Mouse (Mus musculus) forebrain, postnatal 0 days (tissue): ENCODE measurements around the gene Pnrc1. TPM values are rescaled to one million over a fixed set of nuclear protein-coding genes. Genes with fewer than 3 reads are reported as not detected.

Experiments
- ATAC-seq: fragments of 200-750 bp; cut with Nextera tagmentation; 2 replicates; pipeline ENCODE4 v1.8.0; 2017; ENCODE audit warnings: mild to moderate bottlenecking, moderate library complexity
- DNase-seq: peaks from one replicate; pipeline ENCODE4 v3.0.0-alpha.2; 2015
- H3K27ac ChIP-seq: fragments of 300-500 bp; sonication (generic); 2 replicates; pipeline ENCODE4 v1.5.1; 2014; ENCODE audit warnings: low read depth, mild to moderate bottlenecking, antibody characterized with exemption, low read length, moderate library complexity, mixed read lengths
- H3K27me3 ChIP-seq: fragments of 300-500 bp; sonication (generic); 2 replicates; pipeline ENCODE4 v1.6.1; 2014; ENCODE audit warnings: mild to moderate bottlenecking, low read length, mixed read lengths; ENCODE audit not compliant: insufficient read depth
- H3K36me3 ChIP-seq: fragments of 300-500 bp; sonication (generic); 2 replicates; pipeline ENCODE4 v1.6.1; 2014; ENCODE audit warnings: mild to moderate bottlenecking, moderate library complexity; ENCODE audit not compliant: insufficient read depth
- H3K4me1 ChIP-seq: fragments of 300-500 bp; sonication (generic); 2 replicates; pipeline ENCODE4 v1.6.1; 2014; ENCODE audit warnings: antibody characterized with exemption; ENCODE audit not compliant: insufficient read depth
- H3K4me2 ChIP-seq: fragments of 300-500 bp; sonication (generic); 2 replicates; pipeline ENCODE4 v1.6.1; 2014; ENCODE audit warnings: low read depth, mild to moderate bottlenecking, moderate library complexity
- H3K4me3 ChIP-seq: fragments of 300-500 bp; sonication (generic); 2 replicates; pipeline ENCODE4 v1.5.1; 2014; ENCODE audit warnings: low read depth, low read length, mixed read lengths
- H3K9ac ChIP-seq: fragments of 300-500 bp; sonication (generic); 2 replicates; pipeline ENCODE4 v1.6.1; 2014; ENCODE audit warnings: mild to moderate bottlenecking
- H3K9me3 ChIP-seq: fragments of 300-500 bp; sonication (generic); 2 replicates; pipeline ENCODE4 v1.6.1; 2016; ENCODE audit warnings: low read length
- CTCF ChIP-seq: sonication (generic); IDR thresholded peaks from 2 replicates; pipeline ENCODE4 v1.5.1; 2016; ENCODE audit warnings: antibody characterized with exemption, control low read depth, low read depth
- WGBS: fragments of 180-500 bp; shearing (Covaris S2); extraction: QIAGEN DNeasy Blood & Tissue Kit; methylation state at CpG from one replicate; pipeline ENCODE4 v1.1.7; 2014; 5-methylcytosine and 5-hydroxymethylcytosine counted together
- polyA plus RNA-seq: library from polyadenylated mRNA; unstranded; fragments of >200 nt; fragmentation: Nextera tagmentation; extraction: Ambion mirVana; gene quantifications from 2 replicates; pipeline ENCODE4 v1.2.1, GENCODE M21; 2015
- total RNA-seq: library from RNA; depleted of rRNA; stranded (reverse); fragments of >200 nt; gene quantifications from 2 replicates; pipeline ENCODE4 v1.2.3, GENCODE M21; 2014

The Pnrc1 gene
- total and polyA plus RNA-seq, 2 experiments from 2014 or later: 55.1 to 112 TPM

DNA sequence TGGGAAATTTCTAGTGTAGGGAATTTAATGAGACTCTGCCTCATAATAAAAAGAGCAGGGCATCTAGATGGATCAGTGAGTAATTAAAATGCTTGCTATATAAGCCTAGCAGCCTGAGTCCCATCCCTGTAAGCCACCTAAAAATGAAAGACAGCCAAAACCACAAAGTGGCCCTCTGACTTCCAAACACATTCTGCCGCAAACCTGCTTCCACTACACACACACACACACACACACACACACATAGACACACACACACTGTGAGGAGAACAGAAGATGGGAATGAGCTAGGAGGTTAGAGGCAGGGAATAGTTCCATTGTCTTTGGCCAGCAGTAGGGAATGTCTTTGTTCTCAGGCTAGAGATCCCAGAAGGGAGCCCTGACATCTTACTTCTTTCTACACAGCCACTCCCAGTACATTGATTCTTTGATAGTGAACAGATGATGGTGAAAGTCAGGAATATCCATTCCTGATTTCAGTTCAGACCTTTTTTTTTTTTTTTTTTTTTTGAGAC is 40.2 kb downstream of the Pnrc1 start:
- no peak overlapping the region for H3K4me2 ChIP-seq

DNA sequence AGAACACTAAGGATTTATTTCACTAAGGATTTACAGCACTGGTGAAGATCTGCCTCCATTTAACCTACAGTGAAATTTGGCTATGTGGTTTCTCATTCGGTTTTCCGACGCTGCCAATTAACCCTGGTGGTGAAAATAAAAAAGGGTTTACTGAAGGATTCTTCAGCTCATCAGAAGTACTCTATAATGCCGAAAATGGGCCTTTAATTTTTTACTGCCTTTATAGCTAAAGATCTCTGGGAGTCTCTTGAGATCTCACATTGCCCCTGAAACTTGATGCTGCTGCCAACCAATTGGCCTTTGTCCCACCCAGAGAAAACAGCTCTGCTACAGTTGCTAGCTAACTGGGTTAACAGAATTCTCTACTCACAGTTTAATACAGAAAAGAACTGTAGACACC is 41.0 kb downstream of the Pnrc1 start:
- peak overlapping the region; percentile 99 for H3K4me3 ChIP-seq
- DNase-seq: no peak
- TF ChIP-seq CTCF: peak; percentile 44; the same call in 1 of the 2 replicates
- no peaks in the 10 kb centered on the region for H3K9me3 ChIP-seq
- H3K36me3 ChIP-seq: peaks cover 16% of the 10 kb centered on the region; the same call in 1 of the 2 replicates
- peak overlapping the region; percentile 97 for H3K9ac ChIP-seq
- H3K27me3 ChIP-seq: no peaks in the 10 kb centered on the region
- no peak for ATAC-seq
- H3K4me1 ChIP-seq: peaks cover 5% of the 10 kb centered on the region; the same call in 1 of the 2 replicates
- under 1% methylated on average over 4 of the region's 4 CpGs for WGBS
- peak overlapping the region; percentile 99 for H3K27ac ChIP-seq
- peak overlapping the region; percentile 51 for H3K4me2 ChIP-seq

More for the DNA sequence above, 40.2 kb downstream of the Pnrc1 start:
- WGBS: 52% methylated on average over 1 of the region's 1 CpGs
- H3K36me3 ChIP-seq: peaks cover 8% of the 10 kb centered on the region; the same call in 1 of the 2 replicates
- H3K27me3 ChIP-seq: no peaks in the 10 kb centered on the region
- no peak overlapping the region for H3K4me3 ChIP-seq
- peaks cover 5% of the 10 kb centered on the region; the same call in 1 of the 2 replicates for H3K4me1 ChIP-seq
- H3K9me3 ChIP-seq: no peaks in the 10 kb centered on the region
- no peak overlapping the region for H3K27ac ChIP-seq
- H3K9ac ChIP-seq: no peak overlapping the region
- no peak for TF ChIP-seq CTCF
- ATAC-seq: no peak
- no peak for DNase-seq

GRCm38 (mm10) chr4:33248062-33248889 is 41.7 kb downstream of the Pnrc1 start:
- no peaks in the 10 kb centered on the region for H3K27me3 ChIP-seq
- 2% methylated on average over 73 of the region's 88 CpGs for WGBS

DNA sequence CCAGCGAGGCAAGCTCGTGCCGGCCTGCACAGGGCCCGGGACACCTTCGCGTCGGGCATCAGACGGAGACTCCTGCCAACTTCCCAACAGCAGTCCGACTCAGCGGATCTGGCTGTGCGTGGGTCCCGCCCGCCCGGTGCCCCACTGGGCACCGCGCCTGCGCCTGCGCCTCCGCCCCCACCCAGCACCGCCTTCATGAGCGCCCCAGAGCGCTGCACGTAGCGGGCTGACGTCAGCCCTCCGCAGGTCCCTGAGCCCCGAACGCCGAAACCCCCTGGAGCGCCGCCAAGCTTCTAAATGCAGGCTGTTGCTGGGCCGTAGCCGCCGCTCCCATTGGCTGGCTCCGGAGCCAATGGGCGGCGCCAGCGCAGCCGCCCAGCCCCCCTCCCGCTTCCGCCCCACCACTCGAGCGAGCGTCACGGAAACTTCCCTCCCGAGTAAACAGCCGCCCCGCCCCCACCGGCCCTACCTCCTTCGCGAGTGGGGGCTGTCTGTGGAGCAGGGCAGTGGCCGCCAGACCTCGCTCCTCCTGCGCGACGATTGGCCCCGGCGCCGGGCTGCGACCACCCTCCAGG is 42.4 kb downstream of the Pnrc1 start:
- Histone ChIP-seq H3K9me3 (no peaks in the 10 kb centered on the region), H3K36me3 (peaks cover 29% of the 10 kb centered on the region), H3K27ac (peak overlapping the region; percentile 99), H3K4me1 (peaks cover 5% of the 10 kb centered on the region; the same call in 1 of the 2 replicates), H3K9ac (peak overlapping the region; percentile 97), H3K4me2 (peak overlapping the region; percentile 64), H3K27me3 (no peaks in the 10 kb centered on the region), H3K4me3 (peak overlapping the region; percentile 99)
- WGBS: 4% methylated on average over 60 of the region's 60 CpGs
- DNase-seq (peak; percentile 100), ATAC-seq (peak; percentile 91)
- TF ChIP-seq CTCF: peak; percentile 34

More at GRCm38 (mm10) chr4:33248062-33248889, 41.7 kb downstream of the Pnrc1 start:
- DNase-seq: peak; percentile 99
- H3K27ac ChIP-seq: peak overlapping the region; percentile 99
- no peaks in the 10 kb centered on the region for H3K9me3 ChIP-seq
- ATAC-seq: peak; percentile 94
- H3K4me2 ChIP-seq: peak overlapping the region; percentile 51
- H3K36me3 ChIP-seq: peaks cover 23% of the 10 kb centered on the region
- peak; percentile 3; the same call in 1 of the 2 replicates for TF ChIP-seq CTCF
- peak overlapping the region; percentile 97 for H3K9ac ChIP-seq
- peak overlapping the region; percentile 99 for H3K4me3 ChIP-seq
- H3K4me1 ChIP-seq: peaks cover 5% of the 10 kb centered on the region; the same call in 1 of the 2 replicates

DNA sequence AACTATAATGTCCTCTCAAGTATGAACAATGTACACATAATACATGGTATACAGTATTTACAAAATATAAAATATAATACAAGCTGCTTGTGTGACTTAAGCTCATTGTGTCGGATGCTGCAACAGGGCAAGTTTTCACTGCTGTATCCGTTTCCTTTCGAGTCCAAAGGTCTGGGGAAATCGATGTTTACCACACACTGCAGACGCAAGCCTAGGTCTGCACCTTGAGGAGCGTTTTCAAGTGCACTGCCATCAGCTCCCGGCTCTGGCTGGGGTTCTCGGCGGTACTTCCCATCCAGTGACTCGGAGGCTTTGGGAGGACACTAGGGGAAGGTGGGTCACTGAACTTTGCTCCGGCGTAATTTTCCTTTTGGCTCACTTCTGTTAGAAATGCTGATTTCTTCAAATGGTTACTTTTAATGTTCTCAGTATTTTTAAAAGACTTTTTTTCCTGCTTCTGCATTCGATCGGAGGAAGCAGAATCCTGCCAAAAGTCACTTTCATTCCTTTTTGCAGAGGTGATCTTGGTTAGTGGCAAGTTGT is 44.0 kb downstream of the Pnrc1 start:
- Histone ChIP-seq H3K27ac (no peak overlapping the region), H3K9ac (no peak overlapping the region), H3K36me3 (peaks cover 29% of the 10 kb centered on the region), H3K4me2 (peak overlapping the region; percentile 64; the same call in 1 of the 2 replicates), H3K4me3 (no peak overlapping the region), H3K27me3 (no peaks in the 10 kb centered on the region), H3K4me1 (peaks cover 5% of the 10 kb centered on the region; the same call in 1 of the 2 replicates), H3K9me3 (no peaks in the 10 kb centered on the region)
- WGBS: 86% methylated on average over 14 of the region's 14 CpGs
- ATAC-seq (no peak), DNase-seq (no peak)
- TF ChIP-seq CTCF: no peak

DNA sequence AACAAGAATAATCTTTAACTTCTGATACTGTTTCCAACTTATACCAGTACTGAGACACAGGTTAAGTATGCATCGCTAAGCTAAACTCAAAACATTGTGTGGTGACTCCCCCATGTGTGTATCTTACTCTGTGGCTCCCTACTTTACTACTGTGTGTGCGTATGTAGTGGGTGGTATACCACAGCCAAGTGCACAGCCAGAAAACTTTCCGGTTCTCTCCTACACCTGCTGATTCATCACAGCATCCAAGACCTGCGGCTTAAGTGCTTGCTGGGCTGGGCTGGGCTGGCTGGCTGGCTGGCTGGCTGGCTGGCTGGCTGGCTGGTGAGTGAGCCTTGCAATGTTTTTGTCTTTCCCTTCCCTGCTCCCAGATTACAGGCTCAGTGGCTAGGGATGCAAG is 46.0 kb downstream of the Pnrc1 start:
- H3K36me3 ChIP-seq: peaks cover 29% of the 10 kb centered on the region
- TF ChIP-seq CTCF: no peak
- no peak overlapping the region for H3K27ac ChIP-seq
- H3K4me1 ChIP-seq: peaks cover 5% of the 10 kb centered on the region; the same call in 1 of the 2 replicates
- DNase-seq: no peak
- no peak overlapping the region for H3K9ac ChIP-seq
- H3K27me3 ChIP-seq: no peaks in the 10 kb centered on the region
- no peak overlapping the region for H3K4me2 ChIP-seq
- H3K4me3 ChIP-seq: no peak overlapping the region
- WGBS: 88% methylated on average over 4 of the region's 4 CpGs
- ATAC-seq: no peak
- no peaks in the 10 kb centered on the region for H3K9me3 ChIP-seq
